Mouse (Mus musculus): ENCODE data around the gene Cryga. TPM values are rescaled to one million over a fixed set of nuclear protein-coding genes. Genes with fewer than 3 reads are reported as not detected.

Gene Cryga
- polyA plus RNA-seq, 1 experiment from 2014 or later, result not detected

- Histone ChIP-seq H3K79me2 (ENCODE audit: inconsistent target) (no peaks in the 10 kb centered on the region), H3K36me3 (ENCODE audit: inconsistent target) (no peaks in the 10 kb centered on the region), H3K27ac (peak overlapping the region; percentile 83), H3K4me3 (ENCODE audit: inconsistent target) (no peak overlapping the region)
- 17% methylated on average over 14 of the region's 14 CpGs for WGBS (ENCODE audit: missing documents)
These were observed 9.6 kb upstream of the Cryga start for GRCm38 (mm10) chr1:65112807-65113196.

- H3K4me3 ChIP-seq (ENCODE audit: inconsistent target), result no peak overlapping the region
- peak overlapping the region; percentile 83 for H3K27ac ChIP-seq
- H3K36me3 ChIP-seq (ENCODE audit: inconsistent target), result no peaks in the 10 kb centered on the region
- 17% methylated on average over 8 of the region's 8 CpGs for WGBS (ENCODE audit: missing documents)
- no peaks in the 10 kb centered on the region for H3K79me2 ChIP-seq (ENCODE audit: inconsistent target)
These were observed 9.0 kb upstream of the Cryga start for GRCm38 (mm10) chr1:65112031-65112806.

- H3K4me3 ChIP-seq (ENCODE audit: inconsistent target), result no peak overlapping the region
- no peak overlapping the region for H3K27ac ChIP-seq
- no peaks in the 10 kb centered on the region for H3K79me2 ChIP-seq (ENCODE audit: inconsistent target)
- no peaks in the 10 kb centered on the region for H3K36me3 ChIP-seq (ENCODE audit: inconsistent target)
- WGBS (ENCODE audit: missing documents), result 94% methylated on average over 25 of the region's 25 CpGs
These were observed 6.7 kb upstream of the Cryga start for GRCm38 (mm10) chr1:65109756-65110435.

DNA sequence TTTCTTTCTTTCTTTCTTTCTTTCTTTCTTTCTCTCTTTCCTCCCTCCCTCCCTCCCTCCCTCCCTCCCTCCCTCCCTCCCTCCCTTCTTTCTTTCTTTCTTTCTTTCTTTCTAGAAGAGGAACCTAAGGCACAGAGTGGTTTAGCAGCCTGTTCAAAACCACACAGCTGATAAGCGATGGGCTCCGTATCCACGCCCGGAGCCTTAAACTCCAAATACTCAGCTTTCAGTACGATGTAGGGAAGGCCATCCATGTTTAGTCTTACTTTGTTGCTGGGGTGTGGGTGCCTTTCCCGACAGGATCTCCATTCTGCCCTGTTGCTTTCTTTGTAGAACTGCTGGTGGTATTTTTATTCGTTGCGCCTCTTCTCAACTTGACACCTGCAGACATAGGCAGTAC lies 6.0 kb upstream of the Cryga start:
- 90% methylated on average over 6 of the region's 8 CpGs for WGBS (ENCODE audit: missing documents)
- H3K36me3 ChIP-seq (ENCODE audit: inconsistent target), result no peaks in the 10 kb centered on the region
- H3K4me3 ChIP-seq (ENCODE audit: inconsistent target), result no peak overlapping the region
- H3K79me2 ChIP-seq (ENCODE audit: inconsistent target), result no peaks in the 10 kb centered on the region
- H3K27ac ChIP-seq, result no peak overlapping the region

GRCm38 (mm10) chr1:65107654-65108279 lies 4.6 kb upstream of the Cryga start:
- Histone ChIP-seq H3K36me3 (ENCODE audit: inconsistent target) (no peaks in the 10 kb centered on the region), H3K4me3 (ENCODE audit: inconsistent target) (no peak overlapping the region; the same call in 1 of the 2 replicates), H3K79me2 (ENCODE audit: inconsistent target) (no peaks in the 10 kb centered on the region), H3K27ac (peak overlapping the region; percentile 33)
- WGBS (ENCODE audit: missing documents), result 40% methylated on average over 3 of the region's 10 CpGs

DNA sequence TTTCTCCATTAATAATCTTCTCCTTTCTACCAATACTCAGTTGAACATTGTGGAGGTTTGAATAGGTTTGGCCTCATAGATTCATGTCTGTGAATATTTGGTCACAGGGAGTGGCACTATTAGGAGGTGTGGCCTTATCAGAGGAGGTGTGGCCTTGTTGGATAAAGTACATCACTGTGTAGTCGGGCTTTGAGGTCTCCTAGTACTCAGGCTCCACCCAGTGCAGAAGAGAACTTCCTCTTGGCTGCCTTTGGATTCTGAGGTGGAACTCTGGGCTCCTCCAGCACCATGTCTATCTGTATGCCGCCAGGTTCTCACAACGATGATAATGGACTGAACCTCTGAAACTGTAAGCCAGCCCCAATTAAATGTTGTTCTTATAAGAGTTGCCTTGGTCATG lies 6.2 kb downstream of the Cryga start:
- no peak overlapping the region for H3K4me3 ChIP-seq (ENCODE audit: inconsistent target)
- no peaks in the 10 kb centered on the region for H3K36me3 ChIP-seq (ENCODE audit: inconsistent target)
- WGBS (ENCODE audit: missing documents), result 82% methylated on average over 3 of the region's 3 CpGs
- H3K27ac ChIP-seq, result no peak overlapping the region
- no peaks in the 10 kb centered on the region for H3K79me2 ChIP-seq (ENCODE audit: inconsistent target)

GRCm38 (mm10) chr1:65091566-65091965 lies 11.6 kb downstream of the Cryga start:
- 92% methylated on average over 3 of the region's 3 CpGs for WGBS (ENCODE audit: missing documents)
- H3K4me3 ChIP-seq (ENCODE audit: inconsistent target), result no peak overlapping the region
- H3K79me2 ChIP-seq (ENCODE audit: inconsistent target), result no peaks in the 10 kb centered on the region
- no peak overlapping the region for H3K27ac ChIP-seq
- H3K36me3 ChIP-seq (ENCODE audit: inconsistent target), result no peaks in the 10 kb centered on the region

GRCm38 (mm10) chr1:65090370-65090769 lies 12.8 kb downstream of the Cryga start:
- WGBS (ENCODE audit: missing documents), result 0% methylated on average over 2 of the region's 2 CpGs

GRCm38 (mm10) chr1:65088567-65089356 lies 14.4 kb downstream of the Cryga start:
- no peaks in the 10 kb centered on the region for H3K36me3 ChIP-seq (ENCODE audit: inconsistent target)
- H3K27ac ChIP-seq, result no peak overlapping the region
- 49% methylated on average over 6 of the region's 6 CpGs for WGBS (ENCODE audit: missing documents)
- H3K4me3 ChIP-seq (ENCODE audit: inconsistent target), result no peak overlapping the region
- H3K79me2 ChIP-seq (ENCODE audit: inconsistent target), result no peaks in the 10 kb centered on the region

More at GRCm38 (mm10) chr1:65090370-65090769, 12.8 kb downstream of the Cryga start:
- H3K79me2 ChIP-seq (ENCODE audit: inconsistent target), result no peaks in the 10 kb centered on the region
- no peak overlapping the region for H3K4me3 ChIP-seq (ENCODE audit: inconsistent target)
- no peak overlapping the region for H3K27ac ChIP-seq
- no peaks in the 10 kb centered on the region for H3K36me3 ChIP-seq (ENCODE audit: inconsistent target)

- Histone ChIP-seq H3K4me3 (ENCODE audit: inconsistent target) (no peak within 1 kb of the TSS), H3K27ac (no peak within 1 kb of the TSS), H3K79me2 (ENCODE audit: inconsistent target) (no peaks in the 10 kb centered on the region), H3K36me3 (ENCODE audit: inconsistent target) (no peaks in the 10 kb centered on the region)
- WGBS (ENCODE audit: missing documents), result 52% methylated on average over 7 of the region's 7 CpGs
These were observed 21.0 kb downstream of the Cryga start, which contains the start of gene Crygb for GRCm38 (mm10) chr1:65082188-65082587. TSS of gene Crygb (minus strand) at chr1:65082288.

- WGBS (ENCODE audit: missing documents), result 29% methylated on average over 4 of the region's 5 CpGs
- H3K27ac ChIP-seq, result no peak overlapping the region
- no peaks in the 10 kb centered on the region for H3K36me3 ChIP-seq (ENCODE audit: inconsistent target)
- H3K79me2 ChIP-seq (ENCODE audit: inconsistent target), result no peaks in the 10 kb centered on the region
- no peak overlapping the region for H3K4me3 ChIP-seq (ENCODE audit: inconsistent target)
These were observed 27.6 kb downstream of the Cryga start for GRCm38 (mm10) chr1:65075607-65076006.

- WGBS (ENCODE audit: missing documents), result 86% methylated on average over 6 of the region's 6 CpGs
- H3K27ac ChIP-seq, result no peak within 1 kb of the TSS
- no peaks in the 10 kb centered on the region for H3K79me2 ChIP-seq (ENCODE audit: inconsistent target)
These were observed 29.6 kb downstream of the Cryga start, which contains the start of gene Crygc for GRCm38 (mm10) chr1:65073589-65073988. TSS of gene Crygc (minus strand) at chr1:65073689.

GRCm38 (mm10) chr1:65067842-65068241 lies 35.3 kb downstream of the Cryga start:
- Histone ChIP-seq H3K36me3 (ENCODE audit: inconsistent target) (no peaks in the 10 kb centered on the region), H3K27ac (no peak overlapping the region), H3K79me2 (ENCODE audit: inconsistent target) (no peaks in the 10 kb centered on the region)

More at GRCm38 (mm10) chr1:65073589-65073988, 29.6 kb downstream of the Cryga start, which contains the start of gene Crygc:
- Histone ChIP-seq H3K36me3 (ENCODE audit: inconsistent target) (no peaks in the 10 kb centered on the region), H3K4me3 (ENCODE audit: inconsistent target) (no peak within 1 kb of the TSS)

GRCm38 (mm10) chr1:65064201-65064600 lies 39.0 kb downstream of the Cryga start:
- no peaks in the 10 kb centered on the region for H3K79me2 ChIP-seq (ENCODE audit: inconsistent target)
- WGBS (ENCODE audit: missing documents), result 86% methylated on average over 15 of the region's 15 CpGs
- no peak overlapping the region for H3K4me3 ChIP-seq (ENCODE audit: inconsistent target)
- no peaks in the 10 kb centered on the region for H3K36me3 ChIP-seq (ENCODE audit: inconsistent target)
- no peak overlapping the region for H3K27ac ChIP-seq

More at GRCm38 (mm10) chr1:65067842-65068241, 35.3 kb downstream of the Cryga start:
- H3K4me3 ChIP-seq (ENCODE audit: inconsistent target), result no peak overlapping the region

Data from macrophage (primary cell).